Mouse (Mus musculus): Measurements from ENCODE around the gene Gse1. TPM values are rescaled to one million over a fixed set of nuclear protein-coding genes. Genes with fewer than 3 reads are reported as not detected.
A peak's percentile ranks its signal among the peaks of the same experiment; 100 is the strongest.

The Gse1 gene
- polyA plus RNA-seq, 1 experiment from 2014 or later: 11.3 TPM

DNA sequence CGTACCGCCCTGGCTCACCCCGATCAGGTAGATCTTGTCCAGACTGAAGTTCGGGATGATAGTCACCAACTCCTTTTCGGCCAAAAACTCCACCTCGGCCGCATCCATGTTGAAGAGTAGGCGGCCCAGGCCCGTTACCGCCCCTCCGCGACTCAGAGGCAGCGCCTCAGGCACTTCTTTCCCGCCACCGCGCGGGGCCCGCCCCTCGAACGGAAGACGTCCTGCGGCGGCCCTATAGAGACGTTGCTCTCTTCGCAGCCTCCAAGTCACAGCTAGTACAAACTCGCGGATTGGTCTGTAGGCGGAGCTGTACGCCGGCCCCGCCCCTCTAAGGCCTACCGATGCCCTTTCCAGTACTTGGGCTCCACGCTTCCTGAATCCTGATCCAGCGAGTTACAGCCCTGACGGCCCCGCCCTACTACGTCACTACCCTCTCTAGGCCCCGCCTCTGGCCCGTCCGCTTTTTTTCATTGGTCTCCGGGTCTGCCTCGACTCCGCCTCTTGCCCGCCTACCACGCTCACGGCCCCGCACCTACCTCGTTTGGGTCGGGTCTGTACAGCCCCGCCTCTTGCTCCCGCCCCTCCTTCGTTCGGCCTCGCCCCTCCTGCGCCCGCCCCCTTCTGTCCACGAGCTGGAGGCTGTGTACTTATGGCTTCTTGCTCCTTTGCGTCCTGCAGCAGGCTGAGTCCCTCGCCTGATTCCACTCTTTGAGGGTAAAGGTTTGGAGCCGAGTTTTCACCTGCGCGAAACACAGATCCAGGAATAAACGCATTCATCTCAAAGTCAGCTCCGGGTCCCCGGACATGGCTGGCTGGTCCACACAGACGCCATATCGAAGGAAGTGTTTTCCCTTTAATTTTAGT is 360.9 kb downstream of the Gse1 start, which contains the start of gene Gins2:
Gene Gins2 (minus strand): TSS at position 397 of the 864 bp plus-strand sequence.
- Histone ChIP-seq H3K4me3 (ENCODE audit: low read length) (peak within 1 kb of the TSS; percentile 77), H3K27me3 (ENCODE audit: control insufficient read depth, insufficient read depth, low read length) (no peaks in the 10 kb centered on the region), H3K9me3 (ENCODE audit: control insufficient read depth, low read length) (no peaks in the 10 kb centered on the region), H3K36me3 (ENCODE audit: control insufficient read depth, insufficient read depth, low read length) (peaks cover 14% of the 10 kb centered on the region; the same call in 1 of the 2 replicates), H3K9ac (ENCODE audit: low read depth, low read length) (peak within 1 kb of the TSS; percentile 85), H3K4me1 (ENCODE audit: control insufficient read depth, insufficient read depth, low read length) (peaks cover 5% of the 10 kb centered on the region; the same call in 1 of the 2 replicates), H3K4me2 (replicated peaks; ENCODE audit: low read depth, low read length) (peak within 1 kb of the TSS; percentile 92), H3K27ac (ENCODE audit: low read depth, low read length) (peak within 1 kb of the TSS; percentile 73)
- ATAC-seq (ENCODE audit: low FRiP score, low TSS enrichment): peak; percentile 98
- WGBS: under 1% methylated on average over 67 of the region's 67 CpGs

DNA sequence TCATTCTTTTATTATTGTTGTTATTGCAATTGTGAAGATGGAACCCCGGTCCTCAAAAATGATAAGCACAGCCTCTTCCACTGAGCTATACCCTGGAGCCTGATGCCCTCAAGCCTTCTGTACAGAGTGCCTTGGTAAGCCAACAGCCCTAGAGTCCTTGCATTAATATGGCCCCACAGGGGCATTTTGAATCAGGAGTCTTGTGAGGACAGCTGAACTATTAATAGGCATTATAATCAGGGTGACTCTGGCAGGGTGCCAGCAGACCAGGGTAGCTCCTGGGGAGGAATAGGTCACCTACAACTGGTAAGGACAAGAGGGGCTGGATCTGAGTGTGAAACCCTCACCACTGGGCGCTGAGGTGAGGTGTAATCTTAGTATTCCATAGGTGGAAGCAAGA is 361.7 kb downstream of the Gse1 start:
- Histone ChIP-seq H3K4me1 (ENCODE audit: control insufficient read depth, insufficient read depth, low read length) (peaks cover 3% of the 10 kb centered on the region; the same call in 1 of the 2 replicates), H3K36me3 (ENCODE audit: control insufficient read depth, insufficient read depth, low read length) (peaks cover 10% of the 10 kb centered on the region; the same call in 1 of the 2 replicates), H3K4me3 (ENCODE audit: low read length) (peak overlapping the region; percentile 51), H3K27ac (ENCODE audit: low read depth, low read length) (no peak overlapping the region; the same call in 1 of the 2 replicates), H3K9me3 (ENCODE audit: control insufficient read depth, low read length) (no peaks in the 10 kb centered on the region), H3K9ac (ENCODE audit: low read depth, low read length) (peak overlapping the region; percentile 56), H3K27me3 (ENCODE audit: control insufficient read depth, insufficient read depth, low read length) (no peaks in the 10 kb centered on the region), H3K4me2 (replicated peaks; ENCODE audit: low read depth, low read length) (peak overlapping the region; percentile 61)
- 63% methylated on average over 2 of the region's 2 CpGs for WGBS
- ATAC-seq (ENCODE audit: low FRiP score, low TSS enrichment): no peak

DNA sequence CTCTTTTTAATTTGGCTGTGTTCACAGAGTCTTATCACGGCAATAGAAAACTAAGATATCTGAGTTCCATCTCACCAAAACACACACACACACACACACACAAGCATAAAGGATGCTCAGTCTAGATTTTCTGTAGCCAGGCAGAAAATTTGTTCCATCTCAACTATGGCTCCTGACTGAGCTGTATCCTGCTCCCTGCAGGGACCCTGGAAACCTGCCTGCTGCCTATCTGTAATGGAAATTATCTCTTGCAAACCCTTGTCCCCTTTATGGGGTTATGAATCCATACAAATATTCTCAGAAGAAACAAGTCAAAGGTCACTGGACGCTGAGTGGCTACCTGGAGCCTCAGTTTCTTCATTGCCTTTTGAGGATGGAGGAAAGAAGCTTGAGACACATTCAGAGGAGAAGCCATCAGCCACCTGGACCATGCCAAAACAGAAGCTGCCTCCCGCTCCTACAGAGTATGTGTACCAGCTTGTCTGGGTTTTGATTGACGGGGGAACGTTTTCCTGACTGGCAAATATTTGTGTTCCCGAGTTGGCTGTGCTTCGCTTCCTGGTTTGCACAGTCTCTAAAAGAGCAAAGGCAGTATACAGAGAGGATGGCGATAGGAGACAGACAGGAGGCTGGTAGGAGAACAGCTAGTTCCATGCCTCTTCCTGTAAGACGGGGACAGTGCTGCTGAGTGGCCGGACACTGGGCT is 363.5 kb downstream of the Gse1 start:
- Histone ChIP-seq H3K4me2 (replicated peaks; ENCODE audit: low read depth, low read length) (no peak overlapping the region), H3K36me3 (ENCODE audit: control insufficient read depth, insufficient read depth, low read length) (no peaks in the 10 kb centered on the region; the same call in 1 of the 2 replicates), H3K4me3 (ENCODE audit: low read length) (no peak overlapping the region), H3K27ac (ENCODE audit: low read depth, low read length) (no peak overlapping the region), H3K4me1 (ENCODE audit: control insufficient read depth, insufficient read depth, low read length) (no peaks in the 10 kb centered on the region; the same call in 1 of the 2 replicates), H3K9me3 (ENCODE audit: control insufficient read depth, low read length) (no peaks in the 10 kb centered on the region), H3K27me3 (ENCODE audit: control insufficient read depth, insufficient read depth, low read length) (no peaks in the 10 kb centered on the region), H3K9ac (ENCODE audit: low read depth, low read length) (no peak overlapping the region)
- 79% methylated on average over 10 of the region's 10 CpGs for WGBS
- no peak for ATAC-seq (ENCODE audit: low FRiP score, low TSS enrichment)

DNA sequence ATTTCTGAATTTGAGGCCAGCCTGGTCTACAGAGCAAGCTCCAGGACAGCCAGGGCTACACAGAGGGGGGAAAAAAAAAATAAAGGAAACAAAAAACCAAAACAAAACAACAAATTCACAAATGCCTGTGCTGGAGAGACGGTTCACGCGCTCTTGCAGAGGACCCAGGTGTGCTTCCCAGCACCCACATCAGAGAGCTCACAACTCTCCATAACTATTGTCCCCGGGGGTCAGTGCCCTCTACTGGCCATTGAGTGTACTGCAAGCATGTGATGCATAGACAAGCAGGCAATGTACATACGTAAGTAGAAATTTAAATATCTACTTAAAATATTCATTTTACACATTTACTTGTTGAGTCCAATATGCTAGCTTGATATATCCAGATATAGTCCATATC is 366.3 kb downstream of the Gse1 start:
- H3K9ac ChIP-seq (ENCODE audit: low read depth, low read length): no peak overlapping the region
- no peaks in the 10 kb centered on the region for H3K9me3 ChIP-seq (ENCODE audit: control insufficient read depth, low read length)
- H3K27me3 ChIP-seq (ENCODE audit: control insufficient read depth, insufficient read depth, low read length): no peaks in the 10 kb centered on the region; the same call in 1 of the 2 replicates
- H3K36me3 ChIP-seq (ENCODE audit: control insufficient read depth, insufficient read depth, low read length): no peaks in the 10 kb centered on the region
- ATAC-seq (ENCODE audit: low FRiP score, low TSS enrichment): no peak
- 89% methylated on average over 5 of the region's 5 CpGs for WGBS
- H3K4me1 ChIP-seq (ENCODE audit: control insufficient read depth, insufficient read depth, low read length): peaks cover 6% of the 10 kb centered on the region
- no peak overlapping the region for H3K27ac ChIP-seq (ENCODE audit: low read depth, low read length)
- H3K4me3 ChIP-seq (ENCODE audit: low read length): no peak overlapping the region
- no peak overlapping the region for H3K4me2 ChIP-seq (replicated peaks; ENCODE audit: low read depth, low read length)

DNA sequence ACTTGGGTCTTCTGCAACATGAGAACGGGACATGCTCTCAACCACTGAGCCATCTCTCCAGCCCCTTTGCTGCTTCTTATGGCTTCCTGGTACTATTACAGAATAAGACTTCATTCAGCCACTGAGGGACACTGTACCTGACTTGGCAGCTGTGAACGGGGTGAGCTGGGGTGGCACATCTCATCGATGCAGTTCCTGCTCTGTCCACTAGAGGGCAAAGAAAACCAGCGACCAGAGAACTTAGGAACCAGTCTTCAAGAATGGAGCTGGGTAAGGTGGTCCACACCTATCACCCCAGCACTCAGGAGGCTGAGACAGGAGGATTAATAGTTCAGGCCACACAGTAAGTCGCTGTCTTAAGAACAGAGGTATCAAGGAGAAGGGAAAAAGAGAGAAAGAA is 367.7 kb downstream of the Gse1 start:
- no peaks in the 10 kb centered on the region for H3K36me3 ChIP-seq (ENCODE audit: control insufficient read depth, insufficient read depth, low read length)
- 12% methylated on average over 5 of the region's 5 CpGs for WGBS

DNA sequence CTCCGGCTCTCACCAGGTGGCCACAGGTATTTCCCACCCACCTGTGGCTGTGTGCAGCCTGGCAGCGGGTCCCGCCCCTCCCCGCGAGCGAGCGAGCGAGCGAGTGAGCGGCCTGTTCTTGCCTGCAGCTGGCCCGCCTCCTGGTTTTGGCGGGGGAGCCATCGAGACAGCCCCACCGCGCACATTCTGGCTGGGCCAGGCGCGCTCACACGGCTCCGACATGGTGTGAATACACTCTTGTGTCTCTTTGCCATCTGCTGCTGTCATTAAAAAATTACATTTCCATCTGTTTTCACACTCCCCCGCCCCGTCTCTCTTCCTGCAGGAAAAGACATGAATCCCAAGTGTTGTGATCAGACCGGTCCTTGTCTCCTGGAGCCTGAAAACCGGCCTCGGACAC is 370.3 kb downstream of the Gse1 start:
- ATAC-seq (ENCODE audit: low FRiP score, low TSS enrichment): peak; percentile 21; the same call in 1 of the 2 replicates
- Histone ChIP-seq H3K4me1 (ENCODE audit: control insufficient read depth, insufficient read depth, low read length) (peaks cover 6% of the 10 kb centered on the region), H3K4me2 (replicated peaks; ENCODE audit: low read depth, low read length) (peak overlapping the region; percentile 36), H3K9me3 (ENCODE audit: control insufficient read depth, low read length) (0 out of 2 replicates have a peak, but pooled peaks cover 2% of the 10 kb centered on the region), H3K36me3 (ENCODE audit: control insufficient read depth, insufficient read depth, low read length) (no peaks in the 10 kb centered on the region), H3K27ac (ENCODE audit: low read depth, low read length) (no peak overlapping the region), H3K9ac (ENCODE audit: low read depth, low read length) (peak overlapping the region; percentile 20; the same call in 1 of the 2 replicates), H3K4me3 (ENCODE audit: low read length) (peak overlapping the region; percentile 18; the same call in 1 of the 2 replicates), H3K27me3 (ENCODE audit: control insufficient read depth, insufficient read depth, low read length) (no peaks in the 10 kb centered on the region; the same call in 1 of the 2 replicates)
- WGBS: 24% methylated on average over 24 of the region's 24 CpGs

More for the DNA sequence above, 367.7 kb downstream of the Gse1 start:
- ATAC-seq (ENCODE audit: low FRiP score, low TSS enrichment): no peak
- Histone ChIP-seq H3K4me3 (ENCODE audit: low read length) (no peak overlapping the region), H3K4me1 (ENCODE audit: control insufficient read depth, insufficient read depth, low read length) (peaks cover 6% of the 10 kb centered on the region), H3K9ac (ENCODE audit: low read depth, low read length) (no peak overlapping the region), H3K9me3 (ENCODE audit: control insufficient read depth, low read length) (no peaks in the 10 kb centered on the region), H3K27ac (ENCODE audit: low read depth, low read length) (no peak overlapping the region), H3K4me2 (replicated peaks; ENCODE audit: low read depth, low read length) (no peak overlapping the region), H3K27me3 (ENCODE audit: control insufficient read depth, insufficient read depth, low read length) (no peaks in the 10 kb centered on the region; the same call in 1 of the 2 replicates)

DNA sequence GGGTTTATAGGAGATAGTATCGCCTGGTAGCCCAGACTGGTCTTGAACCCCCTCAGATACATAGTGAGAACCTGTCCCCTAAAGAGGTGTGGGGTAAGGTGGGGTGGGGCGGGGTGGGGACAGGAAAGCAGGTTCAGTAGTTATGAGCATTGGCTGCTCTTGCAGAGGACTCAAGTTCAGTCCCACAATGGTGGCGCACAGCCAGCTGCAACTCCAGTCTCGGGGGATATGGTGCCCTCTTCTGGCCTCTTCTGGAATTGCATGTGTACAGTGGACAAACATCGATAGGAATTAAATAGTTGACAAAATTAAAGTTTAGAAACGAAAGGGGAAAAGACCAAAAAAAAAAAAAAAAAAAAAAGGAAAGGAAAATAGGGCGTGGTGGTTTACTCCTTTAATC is 371.2 kb downstream of the Gse1 start:
- H3K27ac ChIP-seq (ENCODE audit: low read depth, low read length): no peak overlapping the region
- peaks cover 6% of the 10 kb centered on the region for H3K4me1 ChIP-seq (ENCODE audit: control insufficient read depth, insufficient read depth, low read length)
- 68% methylated on average over 7 of the region's 7 CpGs for WGBS
- 0 out of 2 replicates have a peak, but pooled peaks cover 2% of the 10 kb centered on the region for H3K9me3 ChIP-seq (ENCODE audit: control insufficient read depth, low read length)
- H3K36me3 ChIP-seq (ENCODE audit: control insufficient read depth, insufficient read depth, low read length): no peaks in the 10 kb centered on the region
- H3K4me3 ChIP-seq (ENCODE audit: low read length): no peak overlapping the region
- no peaks in the 10 kb centered on the region; the same call in 1 of the 2 replicates for H3K27me3 ChIP-seq (ENCODE audit: control insufficient read depth, insufficient read depth, low read length)
- ATAC-seq (ENCODE audit: low FRiP score, low TSS enrichment): no peak
- H3K4me2 ChIP-seq (replicated peaks; ENCODE audit: low read depth, low read length): no peak overlapping the region
- H3K9ac ChIP-seq (ENCODE audit: low read depth, low read length): no peak overlapping the region

DNA sequence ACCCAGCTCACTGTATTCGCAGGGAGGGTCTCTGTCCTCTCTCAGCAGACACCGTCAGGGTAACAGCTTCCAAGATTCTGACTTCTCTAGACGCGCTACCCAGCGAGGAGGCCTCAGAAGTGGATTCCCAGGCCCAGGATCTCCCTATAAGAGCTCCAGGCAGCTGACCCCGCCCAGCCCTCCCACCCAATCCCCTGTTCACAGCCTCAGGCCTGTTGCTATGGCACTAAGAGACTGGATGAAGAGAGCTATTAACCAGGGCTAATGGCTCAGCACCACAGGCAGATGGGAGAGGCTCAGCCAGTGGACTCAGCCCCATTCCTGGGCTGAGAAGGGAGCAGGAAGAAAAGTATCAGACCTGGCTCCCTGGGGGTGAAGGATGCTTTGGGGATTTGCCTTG is 374.4 kb downstream of the Gse1 start:
- Histone ChIP-seq H3K4me3 (ENCODE audit: low read length) (no peak overlapping the region), H3K27ac (ENCODE audit: low read depth, low read length) (no peak overlapping the region), H3K27me3 (ENCODE audit: control insufficient read depth, insufficient read depth, low read length) (no peaks in the 10 kb centered on the region; the same call in 1 of the 2 replicates), H3K4me2 (replicated peaks; ENCODE audit: low read depth, low read length) (no peak overlapping the region), H3K36me3 (ENCODE audit: control insufficient read depth, insufficient read depth, low read length) (no peaks in the 10 kb centered on the region), H3K4me1 (ENCODE audit: control insufficient read depth, insufficient read depth, low read length) (peaks cover 6% of the 10 kb centered on the region), H3K9me3 (ENCODE audit: control insufficient read depth, low read length) (0 out of 2 replicates have a peak, but pooled peaks cover 2% of the 10 kb centered on the region), H3K9ac (ENCODE audit: low read depth, low read length) (no peak overlapping the region)
- 28% methylated on average over 6 of the region's 6 CpGs for WGBS
- peak; percentile 53 for ATAC-seq (ENCODE audit: low FRiP score, low TSS enrichment)

Measured in kidney, embryonic 14.5 days (tissue).